Mouse (Mus musculus): ENCODE measurements around the gene Trip11. TPM values are rescaled to one million over a fixed set of nuclear protein-coding genes. Genes with fewer than 3 reads are reported as not detected.

Gene Trip11
- polyA plus RNA-seq, 1 experiment from 2014 or later, result 28.1 TPM

GRCm38 (mm10) chr12:101851846-101852564 lies 61.1 kb downstream of the Trip11 start:
- DNase-seq (ENCODE audit: low spot score), result no peak
- H3K9ac ChIP-seq (ENCODE audit: low read depth, low read length), result no peak overlapping the region
- H3K4me2 ChIP-seq (replicated peaks; ENCODE audit: low read depth, low read length), result no peak overlapping the region
- H3K27me3 ChIP-seq (ENCODE audit: control insufficient read depth, insufficient read depth, low read length), result no peaks in the 10 kb centered on the region
- H3K36me3 ChIP-seq (ENCODE audit: control insufficient read depth, insufficient read depth, low read length), result no peaks in the 10 kb centered on the region
- H3K4me3 ChIP-seq (ENCODE audit: low read depth, low read length), result no peak overlapping the region
- 92% methylated on average over 7 of the region's 7 CpGs for WGBS
- ATAC-seq (ENCODE audit: low FRiP score), result no peak
- H3K9me3 ChIP-seq (ENCODE audit: control insufficient read depth, low read length), result no peaks in the 10 kb centered on the region
- no peak overlapping the region for H3K27ac ChIP-seq (ENCODE audit: low read depth, low read length)
- no peaks in the 10 kb centered on the region for H3K4me1 ChIP-seq (replicated peaks; ENCODE audit: control insufficient read depth, insufficient read depth, low read length)

GRCm38 (mm10) chr12:101851314-101851713 lies 61.8 kb downstream of the Trip11 start:
- 93% methylated on average over 9 of the region's 9 CpGs for WGBS
- Histone ChIP-seq H3K4me1 (replicated peaks; ENCODE audit: control insufficient read depth, insufficient read depth, low read length) (no peaks in the 10 kb centered on the region), H3K9ac (ENCODE audit: low read depth, low read length) (no peak overlapping the region), H3K36me3 (ENCODE audit: control insufficient read depth, insufficient read depth, low read length) (no peaks in the 10 kb centered on the region), H3K27ac (ENCODE audit: low read depth, low read length) (no peak overlapping the region), H3K4me3 (ENCODE audit: low read depth, low read length) (no peak overlapping the region), H3K9me3 (ENCODE audit: control insufficient read depth, low read length) (no peaks in the 10 kb centered on the region), H3K27me3 (ENCODE audit: control insufficient read depth, insufficient read depth, low read length) (no peaks in the 10 kb centered on the region), H3K4me2 (replicated peaks; ENCODE audit: low read depth, low read length) (no peak overlapping the region)
- ATAC-seq (ENCODE audit: low FRiP score), result no peak
- no peak for DNase-seq (ENCODE audit: low spot score)

- Histone ChIP-seq H3K9me3 (ENCODE audit: control insufficient read depth, low read length) (no peaks in the 10 kb centered on the region), H3K36me3 (ENCODE audit: control insufficient read depth, insufficient read depth, low read length) (no peaks in the 10 kb centered on the region), H3K4me1 (replicated peaks; ENCODE audit: control insufficient read depth, insufficient read depth, low read length) (no peaks in the 10 kb centered on the region), H3K4me2 (replicated peaks; ENCODE audit: low read depth, low read length) (no peak overlapping the region), H3K27ac (ENCODE audit: low read depth, low read length) (no peak overlapping the region), H3K9ac (ENCODE audit: low read depth, low read length) (no peak overlapping the region), H3K27me3 (ENCODE audit: control insufficient read depth, insufficient read depth, low read length) (no peaks in the 10 kb centered on the region), H3K4me3 (ENCODE audit: low read depth, low read length) (no peak overlapping the region)
- 94% methylated on average over 10 of the region's 10 CpGs for WGBS
- ATAC-seq (ENCODE audit: low FRiP score) (no peak), DNase-seq (ENCODE audit: low spot score) (no peak)
These were observed 76.4 kb downstream of the Trip11 start for GRCm38 (mm10) chr12:101836546-101837274.

- no peak for ATAC-seq (ENCODE audit: low FRiP score)
- H3K4me2 ChIP-seq (replicated peaks; ENCODE audit: low read depth, low read length), result no peak overlapping the region
- DNase-seq (ENCODE audit: low spot score), result no peak
- H3K4me3 ChIP-seq (ENCODE audit: low read depth, low read length), result no peak overlapping the region
- no peaks in the 10 kb centered on the region for H3K36me3 ChIP-seq (ENCODE audit: control insufficient read depth, insufficient read depth, low read length)
- H3K4me1 ChIP-seq (replicated peaks; ENCODE audit: control insufficient read depth, insufficient read depth, low read length), result no peaks in the 10 kb centered on the region
- no peak overlapping the region for H3K9ac ChIP-seq (ENCODE audit: low read depth, low read length)
- 92% methylated on average over 4 of the region's 4 CpGs for WGBS
- no peak overlapping the region for H3K27ac ChIP-seq (ENCODE audit: low read depth, low read length)
- H3K27me3 ChIP-seq (ENCODE audit: control insufficient read depth, insufficient read depth, low read length), result no peaks in the 10 kb centered on the region
- no peaks in the 10 kb centered on the region for H3K9me3 ChIP-seq (ENCODE audit: control insufficient read depth, low read length)
These were observed 78.4 kb downstream of the Trip11 start for GRCm38 (mm10) chr12:101834715-101835114.

- no peak overlapping the region for H3K27ac ChIP-seq (ENCODE audit: low read depth, low read length)
- no peaks in the 10 kb centered on the region for H3K4me1 ChIP-seq (replicated peaks; ENCODE audit: control insufficient read depth, insufficient read depth, low read length)
- ATAC-seq (ENCODE audit: low FRiP score) (no peak), DNase-seq (ENCODE audit: low spot score) (no peak)
- H3K36me3 ChIP-seq (ENCODE audit: control insufficient read depth, insufficient read depth, low read length), result no peaks in the 10 kb centered on the region
- no peak overlapping the region for H3K4me3 ChIP-seq (ENCODE audit: low read depth, low read length)
- H3K4me2 ChIP-seq (replicated peaks; ENCODE audit: low read depth, low read length), result no peak overlapping the region
- H3K9me3 ChIP-seq (ENCODE audit: control insufficient read depth, low read length), result no peaks in the 10 kb centered on the region
- 93% methylated on average over 8 of the region's 8 CpGs for WGBS
- H3K27me3 ChIP-seq (ENCODE audit: control insufficient read depth, insufficient read depth, low read length), result no peaks in the 10 kb centered on the region
- no peak overlapping the region for H3K9ac ChIP-seq (ENCODE audit: low read depth, low read length)
These were observed 79.3 kb downstream of the Trip11 start for GRCm38 (mm10) chr12:101833776-101834175.

- H3K9ac ChIP-seq (ENCODE audit: low read depth, low read length), result no peak overlapping the region
- no peaks in the 10 kb centered on the region for H3K36me3 ChIP-seq (ENCODE audit: control insufficient read depth, insufficient read depth, low read length)
- H3K9me3 ChIP-seq (ENCODE audit: control insufficient read depth, low read length), result no peaks in the 10 kb centered on the region
- no peaks in the 10 kb centered on the region for H3K4me1 ChIP-seq (replicated peaks; ENCODE audit: control insufficient read depth, insufficient read depth, low read length)
- no peak overlapping the region for H3K4me2 ChIP-seq (replicated peaks; ENCODE audit: low read depth, low read length)
- H3K27me3 ChIP-seq (ENCODE audit: control insufficient read depth, insufficient read depth, low read length), result no peaks in the 10 kb centered on the region
- no peak overlapping the region for H3K4me3 ChIP-seq (ENCODE audit: low read depth, low read length)
- H3K27ac ChIP-seq (ENCODE audit: low read depth, low read length), result no peak overlapping the region
- ATAC-seq (ENCODE audit: low FRiP score), result no peak
- no peak for DNase-seq (ENCODE audit: low spot score)
- 93% methylated on average over 6 of the region's 6 CpGs for WGBS
These were observed 80.0 kb downstream of the Trip11 start for GRCm38 (mm10) chr12:101833115-101833506.

GRCm38 (mm10) chr12:101832179-101833114 lies 80.6 kb downstream of the Trip11 start:
- Histone ChIP-seq H3K9me3 (ENCODE audit: control insufficient read depth, low read length) (no peaks in the 10 kb centered on the region), H3K36me3 (ENCODE audit: control insufficient read depth, insufficient read depth, low read length) (no peaks in the 10 kb centered on the region), H3K27ac (ENCODE audit: low read depth, low read length) (no peak overlapping the region), H3K4me2 (replicated peaks; ENCODE audit: low read depth, low read length) (no peak overlapping the region), H3K4me3 (ENCODE audit: low read depth, low read length) (no peak overlapping the region), H3K9ac (ENCODE audit: low read depth, low read length) (no peak overlapping the region), H3K27me3 (ENCODE audit: control insufficient read depth, insufficient read depth, low read length) (no peaks in the 10 kb centered on the region), H3K4me1 (replicated peaks; ENCODE audit: control insufficient read depth, insufficient read depth, low read length) (no peaks in the 10 kb centered on the region)
- ATAC-seq (ENCODE audit: low FRiP score) (no peak), DNase-seq (ENCODE audit: low spot score) (no peak)
- WGBS, result 88% methylated on average over 7 of the region's 7 CpGs

GRCm38 (mm10) chr12:101831221-101831620 lies 81.8 kb downstream of the Trip11 start:
- no peak overlapping the region for H3K9ac ChIP-seq (ENCODE audit: low read depth, low read length)
- no peak overlapping the region for H3K4me2 ChIP-seq (replicated peaks; ENCODE audit: low read depth, low read length)
- H3K4me3 ChIP-seq (ENCODE audit: low read depth, low read length), result no peak overlapping the region
- H3K27me3 ChIP-seq (ENCODE audit: control insufficient read depth, insufficient read depth, low read length), result no peaks in the 10 kb centered on the region
- DNase-seq (ENCODE audit: low spot score), result no peak
- no peak for ATAC-seq (ENCODE audit: low FRiP score)
- H3K4me1 ChIP-seq (replicated peaks; ENCODE audit: control insufficient read depth, insufficient read depth, low read length), result no peaks in the 10 kb centered on the region
- no peaks in the 10 kb centered on the region for H3K36me3 ChIP-seq (ENCODE audit: control insufficient read depth, insufficient read depth, low read length)
- no peak overlapping the region for H3K27ac ChIP-seq (ENCODE audit: low read depth, low read length)
- no peaks in the 10 kb centered on the region for H3K9me3 ChIP-seq (ENCODE audit: control insufficient read depth, low read length)
- WGBS, result 79% methylated on average over 4 of the region's 4 CpGs

Measured in hindbrain, embryonic 11.5 days (tissue).